Mouse (Mus musculus) spleen, adult 2 months (tissue): ENCODE measurements around the gene BC049730.

ENCODE experiments used
- CTCF ChIP-seq: fragments of 200-500 bp; IDR thresholded peaks from 2 replicates; pipeline ENCODE4 v1.5.1; 2011; ENCODE audit warnings: mild to moderate bottlenecking, inconsistent platforms; ENCODE audit not compliant: insufficient read depth, insufficient read length, insufficient replicate concordance; ENCODE audit errors: extremely low read depth
- POLR2A ChIP-seq: fragments of 200-500 bp; IDR thresholded peaks from 2 replicates; pipeline ENCODE4 v1.6.1; 2011; ENCODE audit warnings: low read depth, low read length, inconsistent platforms

GRCm38 (mm10) chr7:24761161-24761560, 52.1 kb downstream of the BC049730 start:
- TF ChIP-seq CTCF (no peak), POLR2A (no peak)
